Mouse (Mus musculus): Measurements from ENCODE around the gene Sf3b2. TPM values are rescaled to one million over a fixed set of nuclear protein-coding genes. Genes with fewer than 3 reads are reported as not detected.

Gene Sf3b2
- polyA plus RNA-seq, 1 experiment from 2014 or later, result 405 TPM

- ATAC-seq (ENCODE audit: insufficient number of reproducible peaks, low FRiP score, low TSS enrichment, low read depth), result no peak
- H3K4me2 ChIP-seq (ENCODE audit: low read depth, severe bottlenecking), result no peak overlapping the region
- no peaks in the 10 kb centered on the region for H3K36me3 ChIP-seq (ENCODE audit: control insufficient read depth, insufficient read depth, low read length)
- no peak for DNase-seq (ENCODE audit: low spot score)
- H3K4me3 ChIP-seq (ENCODE audit: low read depth, low read length), result no peak overlapping the region
- no peaks in the 10 kb centered on the region for H3K27me3 ChIP-seq (ENCODE audit: control insufficient read depth, insufficient read depth, low read length)
- H3K27ac ChIP-seq (replicated peaks; ENCODE audit: low read depth, low read length), result no peak overlapping the region
- no peaks in the 10 kb centered on the region for H3K4me1 ChIP-seq (ENCODE audit: control insufficient read depth, insufficient read depth, low read length)
- 63% methylated on average over 2 of the region's 2 CpGs for WGBS
- no peaks in the 10 kb centered on the region for H3K9me3 ChIP-seq (ENCODE audit: control insufficient read depth, low read length)
- no peak overlapping the region for H3K9ac ChIP-seq (ENCODE audit: low read length)
These were observed 70.6 kb downstream of the Sf3b2 start for GRCm38 (mm10) chr19:5224624-5225023.

GRCm38 (mm10) chr19:5224077-5224476 is 71.2 kb downstream of the Sf3b2 start:
- H3K4me3 ChIP-seq (ENCODE audit: low read depth, low read length), result no peak overlapping the region
- no peaks in the 10 kb centered on the region for H3K9me3 ChIP-seq (ENCODE audit: control insufficient read depth, low read length)
- no peak overlapping the region for H3K4me2 ChIP-seq (ENCODE audit: low read depth, severe bottlenecking)
- DNase-seq (ENCODE audit: low spot score) (no peak), ATAC-seq (ENCODE audit: insufficient number of reproducible peaks, low FRiP score, low TSS enrichment, low read depth) (no peak)
- WGBS, result 85% methylated on average over 4 of the region's 4 CpGs
- no peaks in the 10 kb centered on the region for H3K4me1 ChIP-seq (ENCODE audit: control insufficient read depth, insufficient read depth, low read length)
- no peaks in the 10 kb centered on the region for H3K36me3 ChIP-seq (ENCODE audit: control insufficient read depth, insufficient read depth, low read length)
- no peaks in the 10 kb centered on the region for H3K27me3 ChIP-seq (ENCODE audit: control insufficient read depth, insufficient read depth, low read length)
- no peak overlapping the region for H3K9ac ChIP-seq (ENCODE audit: low read length)
- no peak overlapping the region for H3K27ac ChIP-seq (replicated peaks; ENCODE audit: low read depth, low read length)

Other genes with a start within 250 kb of the Sf3b2 start
- gene Rin1, start 245.0 kb downstream of the Sf3b2 start, polyA plus RNA-seq (2014; fragmentation: Nextera tagmentation; extraction: Ambion mirVana), result 1.3 and 1.6 TPM in 2 replicates
- 41.1 and 45.6 TPM in 2 replicates for gene Cd248, start 227.4 kb downstream of the Sf3b2 start, polyA plus RNA-seq (2014; fragmentation: Nextera tagmentation; extraction: Ambion mirVana)
- 1.1 and 2.2 TPM in 2 replicates for gene Tmem151a, start 209.9 kb downstream of the Sf3b2 start, polyA plus RNA-seq (2014; fragmentation: Nextera tagmentation; extraction: Ambion mirVana)
- gene Yif1a, start 206.9 kb downstream of the Sf3b2 start, polyA plus RNA-seq (2014; fragmentation: Nextera tagmentation; extraction: Ambion mirVana), result 68.5 and 71.2 TPM in 2 replicates
- gene Cnih2, start 196.9 kb downstream of the Sf3b2 start, polyA plus RNA-seq (2014; fragmentation: Nextera tagmentation; extraction: Ambion mirVana), result 33.8 and 36.3 TPM in 2 replicates
- 242 and 244 TPM in 2 replicates for gene Rab1b, start 188.4 kb downstream of the Sf3b2 start, polyA plus RNA-seq (2014; fragmentation: Nextera tagmentation; extraction: Ambion mirVana)
- gene Klc2, start 176.9 kb downstream of the Sf3b2 start, polyA plus RNA-seq (2014; fragmentation: Nextera tagmentation; extraction: Ambion mirVana), result 21.2 and 23.8 TPM in 2 replicates
- 29.3 and 34.2 TPM in 2 replicates for gene Pacs1, start 22.3 kb downstream of the Sf3b2 start, polyA plus RNA-seq (2014; fragmentation: Nextera tagmentation; extraction: Ambion mirVana)
- gene Gal3st3, start 2.9 kb upstream of the Sf3b2 start, polyA plus RNA-seq (2014; fragmentation: Nextera tagmentation; extraction: Ambion mirVana), result 8.6 and 8.8 TPM in 2 replicates
- gene Catsper1, start 40.3 kb upstream of the Sf3b2 start, polyA plus RNA-seq (2014; fragmentation: Nextera tagmentation; extraction: Ambion mirVana), result not detected in 2 replicates
- 0.64 and 1.2 TPM in 2 replicates for gene Cst6, start 54.1 kb upstream of the Sf3b2 start, polyA plus RNA-seq (2014; fragmentation: Nextera tagmentation; extraction: Ambion mirVana)
- gene Eif1ad, start 71.3 kb upstream of the Sf3b2 start, polyA plus RNA-seq (2014; fragmentation: Nextera tagmentation; extraction: Ambion mirVana), result 78.9 and 89.3 TPM in 2 replicates
- gene Banf1, start 71.7 kb upstream of the Sf3b2 start, polyA plus RNA-seq (2014; fragmentation: Nextera tagmentation; extraction: Ambion mirVana), result 522 and 532 TPM in 2 replicates
- gene Sart1, start 93.2 kb upstream of the Sf3b2 start, polyA plus RNA-seq (2014; fragmentation: Nextera tagmentation; extraction: Ambion mirVana), result 87.1 and 92.5 TPM in 2 replicates
- not detected in 2 replicates for gene Tsga10ip, start 107.1 kb upstream of the Sf3b2 start, polyA plus RNA-seq (2014; fragmentation: Nextera tagmentation; extraction: Ambion mirVana)
- 216 and 243 TPM in 2 replicates for gene Drap1, start 129.5 kb upstream of the Sf3b2 start, polyA plus RNA-seq (2014; fragmentation: Nextera tagmentation; extraction: Ambion mirVana)
- 43.8 and 47.7 TPM in 2 replicates for gene AI837181, start 129.7 kb upstream of the Sf3b2 start, polyA plus RNA-seq (2014; fragmentation: Nextera tagmentation; extraction: Ambion mirVana)
- not detected in 2 replicates for gene Fosl1, start 152.1 kb upstream of the Sf3b2 start, polyA plus RNA-seq (2014; fragmentation: Nextera tagmentation; extraction: Ambion mirVana)
- 7.9 and 9.2 TPM in 2 replicates for gene Ccdc85b, start 162.4 kb upstream of the Sf3b2 start, polyA plus RNA-seq (2014; fragmentation: Nextera tagmentation; extraction: Ambion mirVana)
- gene Fibp, start 165.2 kb upstream of the Sf3b2 start, polyA plus RNA-seq (2014; fragmentation: Nextera tagmentation; extraction: Ambion mirVana), result 113 and 116 TPM in 2 replicates
- 0.72 and 1.0 TPM in 2 replicates for gene Ctsw, start 173.1 kb upstream of the Sf3b2 start, polyA plus RNA-seq (2014; fragmentation: Nextera tagmentation; extraction: Ambion mirVana)
- gene Efemp2, start 178.5 kb upstream of the Sf3b2 start, polyA plus RNA-seq (2014; fragmentation: Nextera tagmentation; extraction: Ambion mirVana), result 100 and 105 TPM in 2 replicates
- 37.0 and 39.7 TPM in 2 replicates for gene Mus81, start 192.9 kb upstream of the Sf3b2 start, polyA plus RNA-seq (2014; fragmentation: Nextera tagmentation; extraction: Ambion mirVana)
- gene Cfl1, start 195.0 kb upstream of the Sf3b2 start, polyA plus RNA-seq (2014; fragmentation: Nextera tagmentation; extraction: Ambion mirVana), result 3,315 and 3,495 TPM in 2 replicates
- 0.35 TPM in 1 of 2 replicates, not detected in the other for gene 1700020D05Rik, start 208.3 kb upstream of the Sf3b2 start, polyA plus RNA-seq (2014; fragmentation: Nextera tagmentation; extraction: Ambion mirVana)
- gene Snx32, start 215.1 kb upstream of the Sf3b2 start, polyA plus RNA-seq (2014; fragmentation: Nextera tagmentation; extraction: Ambion mirVana), result 8.6 and 9.0 TPM in 2 replicates